Mouse (Mus musculus) heart, adult 2 months (tissue): ENCODE results near the gene Btbd11. TPM values are rescaled to one million over a fixed set of nuclear protein-coding genes. Genes with fewer than 3 reads are reported as not detected.

Source experiments
- DNase-seq, 2 experiments: peaks; one replicate each; pipeline ENCODE4 v3.0.0; 2021
- H3K27ac ChIP-seq: fragments of 200-600 bp; 2 replicates; pipeline ENCODE4 v1.8.1; 2022
- H3K27me3 ChIP-seq: fragments of 200-500 bp; 2 replicates; pipeline ENCODE4 v1.6.1; 2012; ENCODE audit warnings: mild to moderate bottlenecking, low read length, inconsistent platforms, mixed read lengths; ENCODE audit not compliant: control insufficient read depth, insufficient read depth
- H3K36me3 ChIP-seq: fragments of 200-500 bp; 2 replicates; pipeline ENCODE4 v1.6.1; 2012; ENCODE audit warnings: low read length, inconsistent platforms; ENCODE audit not compliant: control insufficient read depth, insufficient read depth
- H3K4me1 ChIP-seq: fragments of 200-500 bp; 2 replicates; pipeline ENCODE4 v1.6.1; 2011; ENCODE audit warnings: low read length; ENCODE audit not compliant: control insufficient read depth, insufficient read depth
- H3K4me3 ChIP-seq: fragments of 200-600 bp; 2 replicates; pipeline ENCODE4 v1.8.1; 2022
- H3K79me2 ChIP-seq: fragments of 200-500 bp; replicated peaks from 2 replicates; pipeline ENCODE4 v1.6.1; 2012; ENCODE audit warnings: mild to moderate bottlenecking, inconsistent platforms, low read length, moderate library complexity, mixed read lengths; ENCODE audit not compliant: control insufficient read depth, insufficient read depth
- H3K9ac ChIP-seq: fragments of 200-500 bp; 2 replicates; pipeline ENCODE4 v1.6.1; 2012; ENCODE audit warnings: low read depth, mild to moderate bottlenecking, control low read depth, inconsistent platforms, low read length, mixed read lengths
- CTCF ChIP-seq: fragments of 200-600 bp; IDR thresholded peaks from 2 replicates; pipeline ENCODE4 v1.8.1; 2022; ENCODE audit warnings: antibody characterized with exemption, mild to moderate bottlenecking, moderate library complexity
- EP300 ChIP-seq: fragments of 200-500 bp; IDR thresholded peaks from 2 replicates; pipeline ENCODE4 v1.6.1; 2011; ENCODE audit warnings: low read depth, low read length, control low read depth; ENCODE audit not compliant: insufficient read depth
- POLR2A ChIP-seq: fragments of 200-500 bp; IDR thresholded peaks from 2 replicates; pipeline ENCODE4 v1.6.1; 2011; ENCODE audit warnings: mild to moderate bottlenecking, low read depth, low read length, control low read depth; ENCODE audit not compliant: insufficient read depth
- WGBS: fragments of 180-500 bp; shearing (Covaris S2); methylation state at CpG from one replicate; pipeline ENCODE4 v1.1.7; 2018; 5-methylcytosine and 5-hydroxymethylcytosine counted together
- intact Hi-C: fragments of 180-260 bp; cut with DNase I; formaldehyde crosslinking; loops from one replicate; pipeline ENCODE4 v1.15.1; 2025
- polyA plus RNA-seq: library from polyadenylated mRNA; depleted of rRNA; stranded (reverse); fragments of >200 nt; gene quantifications from 2 replicates; pipeline ENCODE4 v1.2.3, GENCODE M21; 2012
- total RNA-seq, 2 experiments: library from RNA; stranded (reverse); gene quantifications; 2 replicates each; pipeline ENCODE4 v1.2.3; 2021

Btbd11 gene
- total and polyA plus RNA-seq, 3 experiments, result 1.4 to 2.7 (median 1.8) TPM

- WGBS, result 90% methylated on average over 9 of the region's 9 CpGs
- H3K27ac ChIP-seq, result no peak overlapping the region
- H3K9ac ChIP-seq, result no peak overlapping the region
- H3K27me3 ChIP-seq, result no peaks in the 10 kb centered on the region
- intact Hi-C loops, result no loop called here
- no peak overlapping the region for H3K4me3 ChIP-seq
- DNase-seq, result no peak
- H3K4me1 ChIP-seq, result no peaks in the 10 kb centered on the region; the same call in 1 of the 2 replicates
- TF ChIP-seq CTCF (no peak), EP300 (no peak), POLR2A (no peak)
- no peaks in the 10 kb centered on the region for H3K79me2 ChIP-seq
- no peaks in the 10 kb centered on the region for H3K36me3 ChIP-seq
Measured at GRCm38 (mm10) chr10:85475642-85476345, 89.2 kb downstream of the Btbd11 start.

GRCm38 (mm10) chr10:85479959-85480625 lies 93.5 kb downstream of the Btbd11 start:
- DNase-seq, result no peak
- H3K4me1 ChIP-seq, result no peaks in the 10 kb centered on the region; the same call in 1 of the 2 replicates
- no peaks in the 10 kb centered on the region for H3K79me2 ChIP-seq
- H3K27me3 ChIP-seq, result no peaks in the 10 kb centered on the region
- 55% methylated on average over 6 of the region's 6 CpGs for WGBS
- no peak overlapping the region for H3K4me3 ChIP-seq
- TF ChIP-seq EP300 (no peak), CTCF (no peak), POLR2A (no peak)
- no peaks in the 10 kb centered on the region for H3K36me3 ChIP-seq
- intact Hi-C loops, result no loop called here
- H3K27ac ChIP-seq, result no peak overlapping the region
- no peak overlapping the region for H3K9ac ChIP-seq

GRCm38 (mm10) chr10:85481106-85481505 lies 94.5 kb downstream of the Btbd11 start:
- no peak overlapping the region for H3K27ac ChIP-seq
- H3K4me1 ChIP-seq, result no peaks in the 10 kb centered on the region; the same call in 1 of the 2 replicates
- intact Hi-C loops, result no loop called here
- WGBS, result 2% methylated on average over 3 of the region's 3 CpGs
- H3K27me3 ChIP-seq, result no peaks in the 10 kb centered on the region
- H3K79me2 ChIP-seq, result no peaks in the 10 kb centered on the region
- no peak overlapping the region for H3K4me3 ChIP-seq
- TF ChIP-seq CTCF (no peak), EP300 (no peak), POLR2A (no peak)
- no peaks in the 10 kb centered on the region for H3K36me3 ChIP-seq
- peak in 1 of 2 experiments; percentile 40 for DNase-seq
- no peak overlapping the region for H3K9ac ChIP-seq

- intact Hi-C loops, result no loop called here
- no peak overlapping the region for H3K9ac ChIP-seq
- no peaks in the 10 kb centered on the region for H3K27me3 ChIP-seq
- H3K36me3 ChIP-seq, result no peaks in the 10 kb centered on the region
- no peak for DNase-seq
- no peak overlapping the region for H3K4me3 ChIP-seq
- no peak overlapping the region for H3K27ac ChIP-seq
- 56% methylated on average over 4 of the region's 4 CpGs for WGBS
- TF ChIP-seq POLR2A (no peak), CTCF (no peak), EP300 (no peak)
- no peaks in the 10 kb centered on the region for H3K79me2 ChIP-seq
- no peaks in the 10 kb centered on the region; the same call in 1 of the 2 replicates for H3K4me1 ChIP-seq
Measured at GRCm38 (mm10) chr10:85482064-85482473, 95.5 kb downstream of the Btbd11 start.

- Histone ChIP-seq H3K79me2 (no peaks in the 10 kb centered on the region), H3K4me3 (no peak overlapping the region), H3K9ac (no peak overlapping the region), H3K27ac (no peak overlapping the region), H3K36me3 (no peaks in the 10 kb centered on the region), H3K27me3 (no peaks in the 10 kb centered on the region), H3K4me1 (no peaks in the 10 kb centered on the region; the same call in 1 of the 2 replicates)
- no peak for DNase-seq
- 50% methylated on average over 6 of the region's 6 CpGs for WGBS
- intact Hi-C loops, result no loop called here
- TF ChIP-seq CTCF (no peak), POLR2A (no peak), EP300 (no peak)
Measured at GRCm38 (mm10) chr10:85482480-85482879, 95.9 kb downstream of the Btbd11 start.

GRCm38 (mm10) chr10:85486456-85486855 lies 99.8 kb downstream of the Btbd11 start:
- Histone ChIP-seq H3K4me1 (no peaks in the 10 kb centered on the region), H3K9ac (no peak overlapping the region), H3K27ac (no peak overlapping the region), H3K4me3 (no peak overlapping the region), H3K36me3 (no peaks in the 10 kb centered on the region), H3K27me3 (no peaks in the 10 kb centered on the region), H3K79me2 (no peaks in the 10 kb centered on the region)
- no peak for DNase-seq
- WGBS, result 82% methylated on average over 3 of the region's 3 CpGs
- TF ChIP-seq POLR2A (no peak), CTCF (no peak), EP300 (no peak)
- intact Hi-C loops, result no loop called here
